Comparison of ENCODE assay signal across 8 mouse cellular contexts in the genomic region with DNA sequence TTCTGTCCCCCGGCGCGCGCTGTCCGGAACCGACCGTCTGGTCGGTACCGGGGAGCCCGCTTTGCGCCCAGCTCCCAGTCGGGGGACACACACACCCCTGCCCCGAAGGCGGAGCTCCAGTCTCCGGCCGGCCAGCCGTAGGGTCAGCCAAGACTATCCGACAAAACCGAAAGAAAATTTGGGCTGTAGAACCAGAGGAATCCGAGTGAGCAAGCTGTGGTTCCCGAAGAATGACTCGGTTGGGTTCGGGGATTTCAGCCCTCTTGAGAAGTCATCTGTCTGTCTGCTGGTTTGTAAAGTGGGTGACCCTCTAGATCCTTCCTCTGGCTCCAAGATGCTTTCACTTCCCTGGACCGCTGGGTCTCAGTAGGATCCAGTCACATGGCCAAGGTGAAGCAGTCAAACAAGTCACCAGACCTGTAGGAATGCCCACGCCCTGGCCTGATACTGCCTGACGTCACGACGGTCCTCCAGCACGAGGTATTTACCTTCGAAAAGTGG. TPM values are rescaled to one million over a fixed set of nuclear protein-coding genes. Genes with fewer than 3 reads are reported as not detected.
DNase-seq lines count a peak whose midpoint lies in the region; ATAC-seq and TF ChIP-seq lines count a peak whose summit lies in the region.

A gene (minus strand): TSS at position 384 of the 501 bp plus-strand sequence.

- no peak within 1 kb of the TSS; the same call in 1 of the 2 replicates for H3K27ac ChIP-seq in bone marrow, adult 2 months (ENCODE audit: control insufficient read depth, insufficient read depth, low read depth, low read length, poor library complexity)
- H3K27ac ChIP-seq in liver, embryonic 15.5 days (replicated peaks), result no peak within 1 kb of the TSS

- H3K36me3 ChIP-seq in liver, embryonic 15.5 days (replicated peaks), result no peaks in the 10 kb centered on the region; the same call in 1 of the 2 replicates

- ATAC-seq in liver, embryonic 15.5 days (ENCODE audit: insufficient read depth), result no peak; the same call in 1 of the 2 replicates

- TF ChIP-seq CTCF in bone marrow, adult 2 months (IDR thresholded peaks at IDR 0.05; ENCODE audit: control insufficient read depth, insufficient read depth, low read length), result no peak

- TF ChIP-seq POLR2A in bone marrow, adult 2 months (IDR thresholded peaks at IDR 0.05; ENCODE audit: borderline replicate concordance, control insufficient read depth, low read depth, low read length), result no peak

- WGBS in bone marrow, adult 2 months, result 6% methylated on average over 30 of the region's 30 CpGs
- WGBS in liver, embryonic 15.5 days (ENCODE audit: insufficient replicate concordance), result 4% methylated on average over 30 of the region's 30 CpGs

- peaks cover 73% of the 10 kb centered on the region for H3K27me3 ChIP-seq in liver, embryonic 15.5 days

- peak; percentile 34 for DNase-seq in CD4-positive helper T cell, adult 2 months (ENCODE audit: low read depth, low spot score)
- peak; percentile 50 for DNase-seq in gastrocnemius, postnatal 25 days
- peak; percentile 47 for DNase-seq in induced T-regulatory cell, adult 2 months (ENCODE audit: low read depth)
- peak; percentile 40 for DNase-seq in neural tube, embryonic 10.5 days (ENCODE audit: extremely low spot score, low spot score)
- no peak for DNase-seq in layer of hippocampus, adult 9-11 months
- no peak for DNase-seq in frontal cortex, postnatal 10 days (ENCODE audit: low spot score in 2 of 2)

- no peaks in the 10 kb centered on the region for H3K9me3 ChIP-seq in liver, embryonic 15.5 days (replicated peaks)

- peak within 1 kb of the TSS; percentile 70 for H3K4me2 ChIP-seq in liver, embryonic 15.5 days

- no peaks in the 10 kb centered on the region; the same call in 1 of the 2 replicates for H3K4me1 ChIP-seq in bone marrow, adult 2 months (ENCODE audit: control insufficient read depth, insufficient read depth, low read length)
- H3K4me1 ChIP-seq in liver, embryonic 15.5 days (replicated peaks), result peaks cover 10% of the 10 kb centered on the region

- H3K9ac ChIP-seq in liver, embryonic 15.5 days, result no peak within 1 kb of the TSS

- peak within 1 kb of the TSS; percentile 14 for H3K4me3 ChIP-seq in bone marrow, adult 2 months (replicated peaks; ENCODE audit: control insufficient read depth, low read depth, low read length)
- H3K4me3 ChIP-seq in liver, embryonic 15.5 days (replicated peaks), result peak within 1 kb of the TSS; percentile 56

RNA-seq across cellular contexts. Expression of the gene that starts here (rescaled TPM):
- polyA plus RNA-seq in bone marrow, adult 2 months (2011; ENCODE audit: insufficient read depth, insufficient read length, low replicate concordance, missing spikeins), result 0.59 and 3.2 TPM in 2 replicates
- total RNA-seq in gastrocnemius, postnatal 25 days (2021), result 1 to 10 TPM; 1.3 to 2.0 TPM
- 2.0 and 2.2 TPM in 2 replicates for polyA plus RNA-seq in liver, embryonic 15.5 days (2015; fragmentation: Nextera tagmentation; extraction: Ambion mirVana)

Comparison
In these comparisons a context has a peak if more than half of its experiments do, and no peak if none do; other contexts are left out.
1. DNase-seq: peak in CD4-positive helper T cell, adult 2 months (single experiment), gastrocnemius, postnatal 25 days (single experiment), induced T-regulatory cell, adult 2 months (single experiment) and neural tube, embryonic 10.5 days (single experiment); none in layer of hippocampus, adult 9-11 months (single experiment) and frontal cortex, postnatal 10 days (0 of 2).